Mouse (Mus musculus) CH12.LX (cell line): ENCODE results near the gene Pdgfa.

Experiments used
- NRF1 ChIP-seq: IDR thresholded peaks from 2 replicates; pipeline ENCODE4 v1.6.1; 2014; ENCODE audit warnings: low read depth, mild to moderate bottlenecking, inconsistent platforms, low read length, improper control_type of control experiment, moderate library complexity
- USF1 ChIP-seq: IDR thresholded peaks from 2 replicates; pipeline ENCODE4 v1.6.1; 2014; ENCODE audit warnings: low read depth, mild to moderate bottlenecking, inconsistent platforms, low read length, improper control_type of control experiment

GRCm38 (mm10) chr5:138994786-138995720, 2.1 kb downstream of the Pdgfa start:
- TF ChIP-seq NRF1 (0 out of 2 replicates have a peak, but pooled peaks have one; percentile 6), USF1 (no peak)
